Mouse (Mus musculus) MEL (cell line): ENCODE data around the gene Wnt10b. TPM values are rescaled to one million over a fixed set of nuclear protein-coding genes. Genes with fewer than 3 reads are reported as not detected.
A peak's percentile ranks its signal among the peaks of the same experiment; 100 is the strongest.

Source experiments
- DNase-seq: peaks from one replicate; pipeline ENCODE4 v3.0.0; 2011; ENCODE audit warnings: low read depth, low spot score
- H3K27ac ChIP-seq: 2 replicates; pipeline ENCODE4 v1.5.1; 2012; ENCODE audit warnings: low read depth, mild to moderate bottlenecking, control low read depth, low read length, moderate library complexity; ENCODE audit not compliant: control insufficient read depth
- H3K27me3 ChIP-seq, 2 experiments: fragments of 150-350 bp in 1 of 2; sonication (generic) in 1 of 2; 2 replicates each; pipeline ENCODE4 v1.6.1; 2012; ENCODE audit warnings: low read length in 2 of 2, mild to moderate bottlenecking in 2 of 2, improper control_type of control experiment in 1 of 2, moderate library complexity in 1 of 2; ENCODE audit not compliant: insufficient read depth in 2 of 2, control insufficient read depth in 1 of 2
- H3K36me3 ChIP-seq, 2 experiments: 2 replicates each; pipeline ENCODE4 v1.6.1; 2012 to 2014; ENCODE audit warnings: low read length in 2 of 2, improper control_type of control experiment in 1 of 2, inconsistent platforms in 1 of 2, mild to moderate bottlenecking in 1 of 2; ENCODE audit not compliant: insufficient read depth in 2 of 2, control insufficient read depth in 1 of 2
- H3K4me1 ChIP-seq, 2 experiments: fragments of 150-350 bp in 1 of 2; sonication (generic) in 1 of 2; 2 replicates each; pipeline ENCODE4 v1.6.1; 2012; ENCODE audit warnings: low read length in 2 of 2, improper control_type of control experiment in 1 of 2, mild to moderate bottlenecking in 1 of 2; ENCODE audit not compliant: insufficient read depth in 2 of 2, control insufficient read depth in 1 of 2
- H3K4me3 ChIP-seq, 2 experiments: fragments of 150-350 bp in 1 of 2; sonication (generic) in 1 of 2; 2 replicates each; pipeline ENCODE4 v1.5.1; 2012; ENCODE audit warnings: low read depth in 2 of 2, low read length in 2 of 2, mild to moderate bottlenecking in 2 of 2, moderate library complexity in 2 of 2, control low read depth in 1 of 2, improper control_type of control experiment in 1 of 2; ENCODE audit not compliant: control insufficient read depth in 1 of 2, insufficient read depth in 1 of 2
- H3K79me2 ChIP-seq: 2 replicates; pipeline ENCODE4 v1.6.1; 2012; ENCODE audit warnings: mild to moderate bottlenecking, low read length, moderate library complexity; ENCODE audit not compliant: control insufficient read depth, poor library complexity, insufficient read depth
- H3K9ac ChIP-seq: 2 replicates; pipeline ENCODE4 v1.6.1; 2012; ENCODE audit warnings: low read depth, mild to moderate bottlenecking, control low read depth, low read length, moderate library complexity; ENCODE audit not compliant: control insufficient read depth, poor library complexity, severe bottlenecking
- H3K9me3 ChIP-seq: fragments of 150-350 bp; sonication (generic); replicated peaks from 2 replicates; pipeline ENCODE4 v1.6.1; 2012; ENCODE audit warnings: mild to moderate bottlenecking, low read length, improper control_type of control experiment, moderate library complexity; ENCODE audit not compliant: insufficient read depth
- CHD2 ChIP-seq: IDR thresholded peaks from 2 replicates; pipeline ENCODE4 v1.6.1; 2011; ENCODE audit warnings: low read length, improper control_type of control experiment
- CTCF ChIP-seq, 3 experiments: IDR thresholded peaks in 2 of 3; conservative IDR thresholded peaks in 1 of 3; 2 replicates each; pipeline ENCODE4 v1.5.1; 2011 to 2012; ENCODE audit warnings: low read length in 3 of 3, low read depth in 2 of 3, mild to moderate bottlenecking in 2 of 3, improper control_type of control experiment in 1 of 3, inconsistent platforms in 1 of 3, mixed read lengths in 1 of 3, moderate library complexity in 1 of 3; ENCODE audit not compliant: control insufficient read depth in 1 of 3, insufficient read depth in 1 of 3, poor library complexity in 1 of 3, severe bottlenecking in 1 of 3
- E2F4 ChIP-seq: IDR thresholded peaks from 2 replicates; pipeline ENCODE4 v1.6.1; 2011; ENCODE audit warnings: low read depth, low read length, improper control_type of control experiment, borderline replicate concordance
- ELF1 ChIP-seq: IDR thresholded peaks from 2 replicates; pipeline ENCODE4 v1.6.1; 2014; ENCODE audit warnings: low read depth, mild to moderate bottlenecking, inconsistent platforms, low read length, improper control_type of control experiment, moderate library complexity
- EP300 ChIP-seq, 2 experiments: IDR thresholded peaks; 2 replicates each; pipeline ENCODE4 v1.6.1; 2011; ENCODE audit warnings: improper control_type of control experiment in 2 of 2, low read length in 2 of 2, low read depth in 1 of 2, mild to moderate bottlenecking in 1 of 2
- ETS1 ChIP-seq: IDR thresholded peaks from 2 replicates; pipeline ENCODE4 v1.6.1; 2012; ENCODE audit warnings: low read depth, mild to moderate bottlenecking, inconsistent platforms, low read length, improper control_type of control experiment, moderate library complexity
- JUND ChIP-seq: IDR thresholded peaks from 2 replicates; pipeline ENCODE4 v1.6.1; 2011; ENCODE audit warnings: low read depth, mild to moderate bottlenecking, improper control_type of control experiment, low read length
- MAFK ChIP-seq: IDR thresholded peaks from 2 replicates; pipeline ENCODE4 v1.6.1; 2011; ENCODE audit warnings: low read depth, mild to moderate bottlenecking, low read length, improper control_type of control experiment, borderline replicate concordance
- MAX ChIP-seq: IDR thresholded peaks from 2 replicates; pipeline ENCODE4 v1.6.1; 2011; ENCODE audit warnings: low read length, improper control_type of control experiment
- MXI1 ChIP-seq: IDR thresholded peaks from 2 replicates; pipeline ENCODE4 v1.6.1; 2011; ENCODE audit warnings: mild to moderate bottlenecking, low read depth, low read length, improper control_type of control experiment
- MYB ChIP-seq: IDR thresholded peaks from 2 replicates; pipeline ENCODE4 v1.6.1; 2011; ENCODE audit warnings: mild to moderate bottlenecking, low read depth, low read length, improper control_type of control experiment
- POLR2AphosphoS2 ChIP-seq: IDR thresholded peaks from 2 replicates; pipeline ENCODE4 v1.6.1; 2011; ENCODE audit warnings: low read length, improper control_type of control experiment
- POLR2AphosphoS5 ChIP-seq: IDR thresholded peaks from 2 replicates; pipeline ENCODE4 v1.6.1; 2012; ENCODE audit warnings: low read depth, borderline replicate concordance, mild to moderate bottlenecking, inconsistent platforms, low read length, moderate library complexity, mixed read lengths
- RAD21 ChIP-seq: IDR thresholded peaks from 2 replicates; pipeline ENCODE4 v1.6.1; 2011; ENCODE audit warnings: mild to moderate bottlenecking, low read depth, low read length, improper control_type of control experiment
- RCOR1 ChIP-seq: IDR thresholded peaks from 2 replicates; pipeline ENCODE4 v1.6.1; 2012; ENCODE audit warnings: low read depth, mild to moderate bottlenecking, inconsistent platforms, low read length, improper control_type of control experiment
- TCF12 ChIP-seq: IDR thresholded peaks from 2 replicates; pipeline ENCODE4 v1.6.1; 2014; ENCODE audit warnings: low read depth, mild to moderate bottlenecking, inconsistent platforms, low read length, improper control_type of control experiment, moderate library complexity
- UBTF ChIP-seq: IDR thresholded peaks from 2 replicates; pipeline ENCODE4 v1.6.1; 2012; ENCODE audit warnings: low read depth, mild to moderate bottlenecking, inconsistent platforms, low read length, improper control_type of control experiment, moderate library complexity, borderline replicate concordance; ENCODE audit not compliant: insufficient read depth
- USF1 ChIP-seq: IDR thresholded peaks from 2 replicates; pipeline ENCODE4 v1.6.1; 2014; ENCODE audit warnings: low read depth, mild to moderate bottlenecking, inconsistent platforms, low read length, improper control_type of control experiment, moderate library complexity
- ZC3H11A ChIP-seq: IDR thresholded peaks from 2 replicates; pipeline ENCODE4 v1.6.1; 2012; ENCODE audit warnings: low read depth, mild to moderate bottlenecking, inconsistent platforms, low read length, improper control_type of control experiment
- ZNF384 ChIP-seq: IDR thresholded peaks from 2 replicates; pipeline ENCODE4 v1.6.1; 2012; ENCODE audit warnings: low read depth, mild to moderate bottlenecking, inconsistent platforms, low read length, improper control_type of control experiment
- polyA plus RNA-seq, 2 experiments: library from polyadenylated mRNA; stranded (reverse) in 1 of 2; unstranded in 1 of 2; fragments of >175 nt in 1 of 2; fragments of >200 nt in 1 of 2; gene quantifications; 2 replicates each; pipeline versions ENCODE4 v1.2.1 to v1.2.4; 2012; ENCODE audit warnings: low replicate concordance in 2 of 2, low read depth in 1 of 2; ENCODE audit not compliant: insufficient read length in 2 of 2, insufficient read depth in 1 of 2, missing spikeins in 1 of 2
- total RNA-seq: library from RNA; depleted of rRNA; stranded (reverse); fragments of 300-350 nt; gene quantifications from 2 replicates; pipeline ENCODE4 v1.2.3, GENCODE M21; 2012

Wnt10b gene
- total and polyA plus RNA-seq, 3 experiments, result 0.14 to 0.23 TPM; not detected in 1

DNA sequence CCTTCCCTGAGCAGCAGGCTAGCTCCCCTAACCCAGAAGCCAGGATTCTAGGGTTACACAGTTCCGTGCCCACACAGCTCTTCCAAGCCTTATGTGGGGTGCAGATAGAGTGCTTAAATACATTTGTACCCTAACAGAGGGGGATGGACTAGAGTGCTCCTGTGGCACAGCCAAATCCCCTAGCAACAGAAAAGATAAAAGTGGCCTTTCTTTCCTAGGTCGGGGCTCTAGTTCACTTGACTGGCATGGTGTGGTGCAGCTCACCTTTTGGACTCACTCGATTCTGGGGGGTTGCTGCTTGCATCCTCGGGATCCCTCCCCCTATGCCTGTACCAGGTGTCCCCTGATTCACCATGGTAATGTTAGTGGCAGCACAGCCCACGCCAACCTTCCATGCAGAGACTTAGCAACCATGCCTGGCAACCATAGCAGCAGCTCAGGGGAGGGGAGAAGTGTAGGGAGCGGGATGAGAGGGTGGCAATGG, 30.7 kb upstream of the Wnt10b start:
- Histone ChIP-seq H3K9me3 (no peaks in the 10 kb centered on the region), H3K9ac (peak overlapping the region; percentile 66), H3K4me1 (peaks cover 1 to 13% of the 10 kb centered on the region in 2 experiments; a peak in 2 of 4 replicates), H3K4me3 (peak overlapping the region in 1 of 2 experiments; percentile 56; a peak in 2 of 4 replicates), H3K27me3 (no peaks in the 10 kb centered on the region), H3K36me3 (peaks cover 3% of the 10 kb centered on the region in 2 experiments), H3K27ac (no peak overlapping the region), H3K79me2 (peaks cover 28% of the 10 kb centered on the region)
- TF ChIP-seq ZNF384 (no peak), RCOR1 (no peak), TCF12 (no peak), RAD21 (no peak), CHD2 (no peak), CTCF (IDR thresholded peaks at IDR 0.05 in 2 of 3, conservative IDR thresholded peaks at IDR 0.05 in 1 of 3; ENCODE audit: control insufficient read depth in 1 of 3, insufficient read depth in 1 of 3, low read depth in 2 of 3, low read length in 3 of 3, poor library complexity in 1 of 3, severe bottlenecking in 1 of 3) (no peak), EP300 (IDR thresholded peaks at IDR 0.05; ENCODE audit: low read depth in 1 of 2, low read length in 2 of 2) (no peak), USF1 (no peak), MAFK (no peak), ELF1 (no peak), ETS1 (no peak), MYB (no peak), E2F4 (no peak), UBTF (no peak), ZC3H11A (no peak), JUND (no peak), POLR2AphosphoS5 (no peak)
- DNase-seq, result peak; percentile 14

DNA sequence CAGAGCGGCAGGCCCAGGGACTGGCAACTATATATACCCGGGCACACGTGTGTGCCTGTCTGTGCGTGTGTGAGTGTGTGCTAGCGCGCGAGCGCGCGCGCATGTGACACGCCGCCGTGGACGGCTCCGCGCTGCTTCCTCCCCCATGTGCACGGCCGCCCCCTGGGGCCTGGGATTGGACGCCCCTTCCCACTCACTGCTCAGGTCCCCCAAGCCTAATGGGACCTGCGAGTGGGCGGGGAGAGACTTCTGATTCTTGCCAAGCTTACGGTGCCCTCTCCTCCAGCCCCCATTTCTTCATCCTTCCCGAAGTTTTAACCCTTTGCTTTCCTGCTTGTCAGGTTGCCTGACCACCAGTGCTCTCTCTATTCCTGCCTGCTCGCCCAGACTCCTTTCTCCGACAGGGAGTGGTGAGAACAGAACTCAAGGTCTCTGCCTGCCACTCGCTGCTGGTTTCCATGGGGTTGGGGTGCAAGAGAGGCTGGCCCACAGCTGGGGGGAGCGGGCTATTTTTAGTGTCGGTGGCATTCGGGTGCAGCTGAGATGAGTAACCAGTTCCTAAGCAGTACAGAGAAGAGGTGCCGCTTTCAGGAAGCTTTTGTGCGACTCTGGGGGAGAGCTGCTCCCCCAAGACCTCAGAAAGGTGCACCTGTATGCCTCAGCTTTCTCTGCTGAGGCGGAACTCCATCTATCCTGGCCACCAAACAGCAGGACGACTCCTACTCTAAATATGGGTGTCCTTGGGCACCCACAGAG, 30.1 kb upstream of the Wnt10b start:
- Histone ChIP-seq H3K4me1 (peaks cover 2 to 15% of the 10 kb centered on the region in 2 experiments; a peak in 2 of 4 replicates), H3K27ac (no peak overlapping the region), H3K79me2 (peaks cover 28% of the 10 kb centered on the region), H3K36me3 (peaks cover 3 to 8% of the 10 kb centered on the region in 2 experiments), H3K9ac (peak overlapping the region; percentile 66), H3K27me3 (no peaks in the 10 kb centered on the region), H3K9me3 (no peaks in the 10 kb centered on the region), H3K4me3 (peak overlapping the region; percentile 49 to 56)
- TF ChIP-seq MAX (peak; percentile 67), USF1 (peak; percentile 41; the same call in 1 of the 2 replicates), MXI1 (peak; percentile 57), POLR2AphosphoS2 (no peak; the same call in 1 of the 2 replicates)
- DNase-seq, result peak; percentile 53
